Mouse (Mus musculus): ENCODE data around the gene Mfsd4b1.
"Not testable (repeated sequence)": the region's sequence is repeated elsewhere in the genome, so short reads cannot be mapped to it uniquely, and the experiment has no call there.

The Mfsd4b1 gene

GRCm38 (mm10) chr10:40032897-40033296 lies 7.8 kb upstream of the Mfsd4b1 start:
- DNase-seq, result no peak

GRCm38 (mm10) chr10:40030716-40031115 lies 5.6 kb upstream of the Mfsd4b1 start:
- DNase-seq, result no peak

- no peak for DNase-seq
These were observed 4.5 kb upstream of the Mfsd4b1 start for GRCm38 (mm10) chr10:40029610-40030009.

GRCm38 (mm10) chr10:40028091-40028490 lies 3.0 kb upstream of the Mfsd4b1 start:
- DNase-seq, result no peak

- no peak for DNase-seq
These were observed 1.5 kb upstream of the Mfsd4b1 start for GRCm38 (mm10) chr10:40026546-40026945.

GRCm38 (mm10) chr10:40025560-40025959 lies 492 bp upstream of the Mfsd4b1 start:
- no peak for DNase-seq

GRCm38 (mm10) chr10:40020401-40020800 lies 4.7 kb downstream of the Mfsd4b1 start:
- peak in 1 of 2 experiments; percentile 48 for DNase-seq

GRCm38 (mm10) chr10:40019492-40019891 lies 5.6 kb downstream of the Mfsd4b1 start:
- no peak for DNase-seq

GRCm38 (mm10) chr10:40018261-40018860 lies 6.7 kb downstream of the Mfsd4b1 start:
- DNase-seq, result peak; percentile 51 to 68

- no peak for DNase-seq
These were observed 15.5 kb downstream of the Mfsd4b1 start for GRCm38 (mm10) chr10:40009591-40009990.

- DNase-seq, result not testable (repeated sequence)
These were observed 16.2 kb downstream of the Mfsd4b1 start for GRCm38 (mm10) chr10:40008847-40009246.

GRCm38 (mm10) chr10:40007953-40008352 lies 17.1 kb downstream of the Mfsd4b1 start:
- peak in 1 of 2 experiments; percentile 41 for DNase-seq

- DNase-seq, result no peak
These were observed 18.1 kb downstream of the Mfsd4b1 start for GRCm38 (mm10) chr10:40006963-40007362.

GRCm38 (mm10) chr10:40000746-40001145 lies 24.3 kb downstream of the Mfsd4b1 start:
- no peak for DNase-seq

GRCm38 (mm10) chr10:39991155-39991554 lies 33.9 kb downstream of the Mfsd4b1 start:
- peak; percentile 76 to 91 for DNase-seq

- peak; percentile 89 for DNase-seq
These were observed 38.6 kb downstream of the Mfsd4b1 start, which contains the start of gene Mfsd4b5 for GRCm38 (mm10) chr10:39986466-39986865. TSS of gene Mfsd4b5 (minus strand) at chr10:39986646.

GRCm38 (mm10) chr10:39982604-39983003 lies 42.5 kb downstream of the Mfsd4b1 start:
- DNase-seq, result peak; percentile 88 to 98

GRCm38 (mm10) chr10:39978231-39978630 lies 46.8 kb downstream of the Mfsd4b1 start:
- no peak for DNase-seq

GRCm38 (mm10) chr10:39977346-39977745 lies 47.7 kb downstream of the Mfsd4b1 start:
- no peak for DNase-seq

GRCm38 (mm10) chr10:39975771-39976170 lies 49.3 kb downstream of the Mfsd4b1 start:
- DNase-seq, result no peak

GRCm38 (mm10) chr10:39974982-39975381 lies 50.1 kb downstream of the Mfsd4b1 start:
- no peak for DNase-seq

- no peak for DNase-seq
These were observed 57.6 kb downstream of the Mfsd4b1 start for GRCm38 (mm10) chr10:39967512-39967911.

GRCm38 (mm10) chr10:39961906-39962305 lies 63.2 kb downstream of the Mfsd4b1 start:
- DNase-seq, result no peak

- no peak for DNase-seq
These were observed 64.6 kb downstream of the Mfsd4b1 start for GRCm38 (mm10) chr10:39960441-39960822.
